Mouse (Mus musculus) hindbrain, embryonic 14.5 days (tissue): ENCODE results near the gene Ccnq. TPM values are rescaled to one million over a fixed set of nuclear protein-coding genes. Genes with fewer than 3 reads are reported as not detected.
"Not testable (repeated sequence)": the region's sequence is repeated elsewhere in the genome, so short reads cannot be mapped to it uniquely, and the experiment has no call there.

Experiments
- ATAC-seq: fragments of 200-750 bp; cut with Nextera tagmentation; 2 replicates; pipeline ENCODE4 v1.8.0; 2017; ENCODE audit warnings: moderate number of reproducible peaks, mild to moderate bottlenecking, moderate TSS enrichment, moderate library complexity; ENCODE audit not compliant: low FRiP score
- DNase-seq: peaks from one replicate; pipeline ENCODE4 v3.0.0-alpha.2; 2015; ENCODE audit warnings: low spot score
- H3K27ac ChIP-seq: fragments of 300-500 bp; sonication (generic); 2 replicates; pipeline ENCODE4 v1.5.1; 2014; ENCODE audit warnings: mild to moderate bottlenecking, moderate library complexity
- H3K27me3 ChIP-seq: fragments of 300-500 bp; sonication (generic); 2 replicates; pipeline ENCODE4 v1.6.1; 2014; ENCODE audit warnings: mild to moderate bottlenecking, low read length, mixed read lengths; ENCODE audit not compliant: control insufficient read depth, insufficient read depth
- H3K36me3 ChIP-seq: fragments of 300-500 bp; sonication (generic); replicated peaks from 2 replicates; pipeline ENCODE4 v1.6.1; 2014; ENCODE audit not compliant: control insufficient read depth, insufficient read depth
- H3K4me1 ChIP-seq: fragments of 300-500 bp; sonication (generic); replicated peaks from 2 replicates; pipeline ENCODE4 v1.6.1; 2014; ENCODE audit warnings: antibody characterized with exemption, low read length, mixed read lengths; ENCODE audit not compliant: control insufficient read depth, insufficient read depth
- H3K4me2 ChIP-seq: fragments of 300-500 bp; sonication (generic); replicated peaks from 2 replicates; pipeline ENCODE4 v1.6.1; 2014; ENCODE audit warnings: mild to moderate bottlenecking, moderate library complexity
- H3K4me3 ChIP-seq: fragments of 300-500 bp; sonication (generic); replicated peaks from 2 replicates; pipeline ENCODE4 v1.5.1; 2014; ENCODE audit warnings: mild to moderate bottlenecking, low read length
- H3K9ac ChIP-seq: fragments of 300-500 bp; sonication (generic); 2 replicates; pipeline ENCODE4 v1.6.1; 2014
- H3K9me3 ChIP-seq: fragments of 300-500 bp; sonication (generic); 2 replicates; pipeline ENCODE4 v1.6.1; 2016; ENCODE audit warnings: low read length; ENCODE audit not compliant: control insufficient read depth
- WGBS: fragments of 180-500 bp; shearing (Covaris S2); extraction: QIAGEN DNeasy Blood & Tissue Kit; methylation state at CpG from one replicate; pipeline ENCODE4 v1.1.7; 2014; 5-methylcytosine and 5-hydroxymethylcytosine counted together
- polyA plus RNA-seq: library from polyadenylated mRNA; unstranded; fragments of >200 nt; fragmentation: Nextera tagmentation; extraction: Ambion mirVana; gene quantifications from 2 replicates; pipeline ENCODE4 v1.2.1, GENCODE M21; 2014

Gene Ccnq
- polyA plus RNA-seq, 1 experiment from 2014 or later = 32.0 TPM

- H3K27ac ChIP-seq = no peak overlapping the region
- H3K9me3 ChIP-seq = no peaks in the 10 kb centered on the region
- H3K36me3 ChIP-seq = no peaks in the 10 kb centered on the region
- WGBS = 92% methylated on average over 6 of the region's 6 CpGs
- H3K4me3 ChIP-seq = no peak overlapping the region
- H3K4me2 ChIP-seq = no peak overlapping the region
- H3K27me3 ChIP-seq = no peaks in the 10 kb centered on the region
- no peaks in the 10 kb centered on the region for H3K4me1 ChIP-seq
- ATAC-seq (no peak), DNase-seq (no peak)
- H3K9ac ChIP-seq = no peak overlapping the region
Observed at GRCm38 (mm10) chr11:78766069-78766830, 14.7 kb upstream of the Ccnq start.

- DNase-seq = no peak
- Histone ChIP-seq H3K27ac (no peak overlapping the region), H3K4me1 (no peaks in the 10 kb centered on the region), H3K4me2 (no peak overlapping the region), H3K36me3 (no peaks in the 10 kb centered on the region), H3K27me3 (no peaks in the 10 kb centered on the region), H3K4me3 (no peak overlapping the region), H3K9me3 (no peaks in the 10 kb centered on the region), H3K9ac (no peak overlapping the region)
- 82% methylated on average over 6 of the region's 6 CpGs for WGBS
- ATAC-seq = no peak
Observed at GRCm38 (mm10) chr11:78764820-78765219, 13.3 kb upstream of the Ccnq start.

- Histone ChIP-seq H3K27me3 (no peaks in the 10 kb centered on the region), H3K27ac (no peak overlapping the region), H3K36me3 (no peaks in the 10 kb centered on the region), H3K4me1 (no peaks in the 10 kb centered on the region), H3K9me3 (no peaks in the 10 kb centered on the region), H3K9ac (no peak overlapping the region), H3K4me2 (no peak overlapping the region), H3K4me3 (no peak overlapping the region)
- DNase-seq = no peak
- no peak for ATAC-seq
- WGBS = 76% methylated on average over 8 of the region's 8 CpGs
Observed at GRCm38 (mm10) chr11:78764304-78764703, 12.8 kb upstream of the Ccnq start.

- 25% methylated on average over 5 of the region's 5 CpGs for WGBS
- Histone ChIP-seq H3K4me2 (no peak overlapping the region), H3K27ac (no peak overlapping the region), H3K4me3 (no peak overlapping the region), H3K9me3 (no peaks in the 10 kb centered on the region), H3K36me3 (no peaks in the 10 kb centered on the region), H3K4me1 (no peaks in the 10 kb centered on the region), H3K9ac (no peak overlapping the region), H3K27me3 (no peaks in the 10 kb centered on the region)
- no peak for ATAC-seq
- no peak for DNase-seq
Observed at GRCm38 (mm10) chr11:78762201-78762600, 10.7 kb upstream of the Ccnq start.

- WGBS = 40% methylated on average over 9 of the region's 9 CpGs
- Histone ChIP-seq H3K9ac (no peak overlapping the region), H3K9me3 (no peaks in the 10 kb centered on the region), H3K4me2 (no peak overlapping the region), H3K4me3 (no peak overlapping the region), H3K4me1 (no peaks in the 10 kb centered on the region), H3K27ac (no peak overlapping the region), H3K27me3 (no peaks in the 10 kb centered on the region), H3K36me3 (no peaks in the 10 kb centered on the region)
- ATAC-seq (no peak), DNase-seq (no peak)
Observed at GRCm38 (mm10) chr11:78761086-78761485, 9.6 kb upstream of the Ccnq start.

- H3K4me3 ChIP-seq = no peak overlapping the region
- no peak overlapping the region for H3K27ac ChIP-seq
- H3K9me3 ChIP-seq = no peaks in the 10 kb centered on the region
- no peaks in the 10 kb centered on the region for H3K36me3 ChIP-seq
- H3K27me3 ChIP-seq = no peaks in the 10 kb centered on the region
- ATAC-seq (no peak), DNase-seq (no peak)
- WGBS = 85% methylated on average over 1 of the region's 1 CpGs
- H3K4me2 ChIP-seq = no peak overlapping the region
- H3K4me1 ChIP-seq = peaks cover 13% of the 10 kb centered on the region
- H3K9ac ChIP-seq = no peak overlapping the region
Observed at GRCm38 (mm10) chr11:78755299-78755698, 3.8 kb upstream of the Ccnq start.

- 89% methylated on average over 1 of the region's 1 CpGs for WGBS
Observed at GRCm38 (mm10) chr11:78754177-78754576, 2.6 kb upstream of the Ccnq start.

GRCm38 (mm10) chr11:78753183-78753582 is 1.7 kb upstream of the Ccnq start:
- H3K4me3 ChIP-seq = no peak overlapping the region
- no peak overlapping the region for H3K27ac ChIP-seq
- no peak overlapping the region for H3K4me2 ChIP-seq
- H3K9ac ChIP-seq = no peak overlapping the region
- H3K27me3 ChIP-seq = no peaks in the 10 kb centered on the region
- ATAC-seq (no peak), DNase-seq (no peak)
- WGBS = 85% methylated on average over 1 of the region's 1 CpGs
- 0 out of 2 replicates have a peak, but pooled peaks cover 3% of the 10 kb centered on the region for H3K36me3 ChIP-seq
- no peaks in the 10 kb centered on the region for H3K9me3 ChIP-seq
- H3K4me1 ChIP-seq = peaks cover 13% of the 10 kb centered on the region

More at GRCm38 (mm10) chr11:78754177-78754576, 2.6 kb upstream of the Ccnq start:
- not testable (repeated sequence) for DNase-seq, H3K36me3 ChIP-seq, H3K9me3 ChIP-seq, ATAC-seq, H3K27me3 ChIP-seq, H3K27ac ChIP-seq, H3K4me2 ChIP-seq, H3K9ac ChIP-seq, H3K4me3 ChIP-seq
- H3K4me1 ChIP-seq = peaks cover 13% of the 10 kb centered on the region

- no peaks in the 10 kb centered on the region for H3K27me3 ChIP-seq
- 0 out of 2 replicates have a peak, but pooled peaks cover 3% of the 10 kb centered on the region for H3K36me3 ChIP-seq
- ATAC-seq (no peak), DNase-seq (no peak)
- WGBS = 8% methylated on average over 2 of the region's 2 CpGs
- no peaks in the 10 kb centered on the region for H3K9me3 ChIP-seq
- peak overlapping the region; percentile 70 for H3K4me3 ChIP-seq
- H3K9ac ChIP-seq = peak overlapping the region; percentile 72
- H3K4me2 ChIP-seq = peak overlapping the region; percentile 92
- H3K27ac ChIP-seq = peak overlapping the region; percentile 87
- peaks cover 13% of the 10 kb centered on the region for H3K4me1 ChIP-seq
Observed at GRCm38 (mm10) chr11:78751843-78752203, 294 bp upstream of the Ccnq start.
